Mouse (Mus musculus) right cerebral cortex, adult 18-20 months (tissue): ENCODE measurements around the gene Smarcc1.
"Not testable (repeated sequence)": the region's sequence is repeated elsewhere in the genome, so short reads cannot be mapped to it uniquely, and the experiment has no call there.

Experiments
- DNase-seq: peaks from one replicate; pipeline ENCODE4 v3.0.0; 2022; ENCODE audit warnings: mixed read lengths

The Smarcc1 gene

GRCm38 (mm10) chr9:110132201-110132605, 14.7 kb downstream of the Smarcc1 start:
- peak; percentile 41 for DNase-seq

GRCm38 (mm10) chr9:110132921-110133320, 15.4 kb downstream of the Smarcc1 start:
- DNase-seq = no peak

GRCm38 (mm10) chr9:110134176-110134575, 16.7 kb downstream of the Smarcc1 start:
- no peak for DNase-seq

- DNase-seq = no peak
These were observed 21.6 kb downstream of the Smarcc1 start for GRCm38 (mm10) chr9:110139119-110139518.

- no peak for DNase-seq
These were observed 24.6 kb downstream of the Smarcc1 start for GRCm38 (mm10) chr9:110142097-110142496.

GRCm38 (mm10) chr9:110148598-110148997, 31.1 kb downstream of the Smarcc1 start:
- DNase-seq = no peak

GRCm38 (mm10) chr9:110159036-110159435, 41.5 kb downstream of the Smarcc1 start:
- DNase-seq = no peak

- DNase-seq = not testable (repeated sequence)
These were observed 43.0 kb downstream of the Smarcc1 start for GRCm38 (mm10) chr9:110160486-110160885.

- no peak for DNase-seq
These were observed 44.9 kb downstream of the Smarcc1 start for GRCm38 (mm10) chr9:110162441-110162840.

GRCm38 (mm10) chr9:110163071-110163470, 45.6 kb downstream of the Smarcc1 start:
- no peak for DNase-seq

- DNase-seq = peak; percentile 31
These were observed 53.4 kb downstream of the Smarcc1 start for GRCm38 (mm10) chr9:110170858-110171257.

GRCm38 (mm10) chr9:110199870-110200269, 82.4 kb downstream of the Smarcc1 start:
- DNase-seq = no peak

GRCm38 (mm10) chr9:110205526-110206404, 88.3 kb downstream of the Smarcc1 start:
- peak; percentile 67 for DNase-seq

- DNase-seq = no peak
These were observed 88.9 kb downstream of the Smarcc1 start for GRCm38 (mm10) chr9:110206437-110206836.

GRCm38 (mm10) chr9:110208265-110208664, 90.8 kb downstream of the Smarcc1 start:
- no peak for DNase-seq

- no peak for DNase-seq
These were observed 91.5 kb downstream of the Smarcc1 start for GRCm38 (mm10) chr9:110208967-110209366.

GRCm38 (mm10) chr9:110224273-110224672, 106.8 kb downstream of the Smarcc1 start:
- DNase-seq = no peak

GRCm38 (mm10) chr9:110226191-110226590, 108.7 kb downstream of the Smarcc1 start:
- no peak for DNase-seq

GRCm38 (mm10) chr9:110228671-110229070, 111.2 kb downstream of the Smarcc1 start:
- DNase-seq = no peak

GRCm38 (mm10) chr9:110229112-110229511, 111.6 kb downstream of the Smarcc1 start:
- DNase-seq = no peak

GRCm38 (mm10) chr9:110229566-110230248, 112.2 kb downstream of the Smarcc1 start:
- peak; percentile 38 for DNase-seq

- DNase-seq = no peak
These were observed 113.0 kb downstream of the Smarcc1 start for GRCm38 (mm10) chr9:110230395-110231071.

GRCm38 (mm10) chr9:110234962-110235361, 117.5 kb downstream of the Smarcc1 start:
- no peak for DNase-seq
